Mouse (Mus musculus): ENCODE results near the gene A530084C06Rik.
A peak's percentile ranks its signal among the peaks of the same experiment; 100 is the strongest.

The A530084C06Rik gene

DNA sequence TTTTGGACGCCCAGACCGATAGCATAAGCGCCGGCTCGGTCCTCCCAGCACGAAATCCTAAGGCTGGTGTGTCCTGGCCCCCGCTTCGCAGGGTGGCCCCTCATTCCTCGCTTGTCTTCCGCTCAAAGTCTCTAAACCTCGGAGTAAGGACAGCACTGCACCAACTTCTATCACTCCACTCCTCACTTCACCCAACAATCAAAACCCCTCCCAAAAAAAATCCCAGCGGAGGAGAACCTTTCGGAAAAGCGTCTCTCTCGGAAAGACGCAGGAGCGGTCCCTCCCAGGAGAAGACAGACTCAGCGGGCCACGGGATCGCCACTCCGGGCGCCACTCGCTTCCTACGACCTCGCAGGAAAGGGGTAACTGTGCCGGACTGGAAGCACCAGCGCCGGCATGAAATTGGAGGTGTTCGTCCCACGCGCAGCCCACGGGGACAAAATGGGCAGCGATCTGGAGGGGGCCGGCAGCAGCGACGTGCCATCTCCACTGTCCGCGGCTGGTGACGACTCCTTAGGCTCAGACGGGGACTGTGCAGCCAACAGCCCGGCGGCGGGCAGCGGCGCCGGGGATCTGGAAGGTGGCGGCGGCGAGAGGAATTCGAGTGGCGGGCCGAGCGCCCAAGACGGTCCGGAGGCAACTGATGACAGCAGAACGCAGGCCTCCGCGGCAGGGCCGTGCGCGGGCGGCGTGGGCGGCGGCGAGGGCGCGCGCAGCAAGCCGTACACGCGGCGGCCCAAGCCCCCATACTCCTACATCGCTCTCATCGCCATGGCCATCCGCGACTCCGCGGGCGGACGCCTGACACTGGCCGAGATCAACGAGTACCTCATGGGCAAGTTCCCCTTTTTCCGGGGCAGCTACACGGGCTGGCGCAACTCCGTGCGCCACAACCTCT lies at the start of gene A530084C06Rik:
Gene A530084C06Rik (minus strand): TSS at position 813 of the 898 bp plus-strand sequence.
- peak; percentile 31 for DNase-seq (ENCODE audit: low spot score)

DNA sequence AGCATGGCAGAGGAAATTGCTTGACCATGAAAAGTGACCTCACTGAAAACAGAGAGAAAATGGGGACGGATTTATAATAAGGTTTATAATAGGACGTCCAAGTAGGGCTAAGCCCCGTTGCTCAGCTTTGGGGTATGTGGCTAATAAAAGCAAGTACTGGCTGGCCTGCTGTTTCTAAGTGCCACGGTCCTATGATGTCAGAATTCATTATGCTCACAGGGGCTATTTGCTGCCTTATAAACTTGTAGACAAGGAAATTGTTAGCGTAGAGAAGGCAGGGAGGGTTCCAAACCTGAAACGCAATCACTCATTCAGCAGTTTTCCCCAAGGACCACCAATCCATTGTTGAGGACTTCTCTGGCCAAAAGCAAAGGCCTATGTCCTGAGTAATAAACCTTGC lies 44.8 kb upstream of the A530084C06Rik start:
- DNase-seq (ENCODE audit: low spot score): no peak

DNA sequence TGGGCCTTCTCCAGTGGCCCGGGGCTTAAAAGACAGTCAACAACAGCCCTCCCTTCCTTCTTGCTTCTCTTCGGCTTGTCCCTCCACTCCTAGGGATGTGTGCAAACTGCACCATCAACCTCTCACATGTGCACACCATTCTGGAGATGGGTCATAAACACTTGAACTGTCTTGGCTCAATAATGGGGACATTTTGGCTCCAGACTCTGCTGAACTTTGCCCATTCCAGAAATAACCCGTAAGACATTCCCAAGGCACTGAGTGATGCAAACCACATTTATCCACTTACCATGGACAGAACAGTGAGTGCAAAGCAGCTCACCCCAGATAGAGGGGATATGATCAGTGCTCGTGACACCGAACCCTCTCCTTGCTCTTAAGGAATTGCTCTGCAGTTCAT lies 40.4 kb upstream of the A530084C06Rik start:
- peak; percentile 1 for DNase-seq (ENCODE audit: low spot score)

DNA sequence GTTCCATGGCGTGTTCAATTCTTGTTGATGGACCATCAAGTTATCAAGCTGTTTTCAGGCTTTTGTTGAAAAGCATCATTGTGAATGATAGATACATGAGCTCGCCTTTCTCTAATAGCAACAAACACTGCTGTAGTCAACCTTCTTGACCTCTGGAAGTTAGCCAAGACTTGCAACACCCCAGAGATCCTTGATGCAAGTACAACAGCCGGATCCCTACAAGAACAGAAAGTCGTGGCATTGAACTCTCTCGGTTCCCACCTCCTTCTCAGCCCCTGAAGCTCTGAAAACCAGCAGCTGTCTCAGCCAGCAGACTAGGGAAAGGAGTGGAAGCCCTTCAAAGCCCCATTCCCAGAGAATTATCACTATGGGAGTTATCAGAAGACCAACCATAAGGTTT lies 28.2 kb upstream of the A530084C06Rik start:
- DNase-seq (ENCODE audit: low spot score): no peak

DNA sequence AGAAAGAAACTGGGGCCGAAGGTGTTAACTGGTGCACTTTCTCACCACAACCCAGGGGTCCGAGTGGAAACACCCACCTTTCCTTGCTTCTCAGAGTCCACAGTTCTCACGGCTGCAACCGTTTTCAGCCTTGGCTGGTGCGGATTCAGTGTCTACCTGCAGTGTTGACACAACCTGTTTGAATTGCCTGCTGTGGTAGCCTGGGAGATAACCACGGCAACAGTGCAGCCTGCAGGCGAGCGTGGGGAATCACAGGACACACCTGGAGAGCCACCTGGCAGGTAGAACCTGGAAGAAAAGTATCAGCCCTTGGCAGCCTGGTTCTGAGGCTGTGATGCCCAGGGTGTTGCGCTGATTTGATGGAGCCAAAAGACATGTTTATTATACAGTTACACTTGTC lies 20.7 kb upstream of the A530084C06Rik start:
- DNase-seq (ENCODE audit: low spot score): no peak

DNA sequence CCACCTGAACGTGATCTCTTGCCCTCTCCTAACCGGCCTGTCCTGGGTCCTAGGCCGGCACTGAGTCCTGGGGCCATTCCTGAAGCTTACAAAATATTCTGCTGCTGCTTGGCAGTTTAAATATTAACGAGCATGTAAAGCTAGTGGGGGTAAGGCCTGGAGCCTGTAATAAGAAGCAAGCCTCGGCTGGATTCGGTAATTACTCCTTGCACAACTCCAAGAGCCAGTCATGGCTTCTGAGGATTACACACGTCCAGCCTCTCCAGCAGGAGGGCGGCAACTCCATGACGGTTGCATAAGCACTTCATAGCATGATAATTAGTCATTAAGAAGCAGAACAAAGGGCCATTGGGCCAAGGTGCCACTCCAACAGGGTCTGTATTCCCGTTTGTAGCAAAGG lies 19.3 kb upstream of the A530084C06Rik start:
- DNase-seq (ENCODE audit: low spot score): no peak

DNA sequence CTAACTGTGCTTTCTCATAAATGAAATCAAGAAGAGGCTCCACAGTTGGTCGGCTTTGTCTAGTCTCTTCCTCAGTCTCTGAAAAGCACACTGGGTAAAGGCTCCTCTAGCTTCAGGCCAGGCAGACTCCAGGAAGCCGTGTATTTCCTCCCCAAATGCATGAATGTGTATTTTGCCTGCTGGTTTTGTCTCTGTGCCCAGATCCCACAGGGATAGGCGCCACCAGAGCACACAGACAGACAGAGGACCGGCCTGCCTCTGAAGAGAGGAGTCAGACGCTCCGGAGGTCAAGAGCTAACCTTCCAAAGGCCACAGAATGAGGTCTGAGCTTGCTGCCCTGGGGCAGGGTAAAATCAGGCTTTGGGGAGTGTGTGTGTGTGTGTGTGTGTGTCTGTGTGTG lies 18.4 kb upstream of the A530084C06Rik start:
- DNase-seq (ENCODE audit: low spot score): peak; percentile 47

DNA sequence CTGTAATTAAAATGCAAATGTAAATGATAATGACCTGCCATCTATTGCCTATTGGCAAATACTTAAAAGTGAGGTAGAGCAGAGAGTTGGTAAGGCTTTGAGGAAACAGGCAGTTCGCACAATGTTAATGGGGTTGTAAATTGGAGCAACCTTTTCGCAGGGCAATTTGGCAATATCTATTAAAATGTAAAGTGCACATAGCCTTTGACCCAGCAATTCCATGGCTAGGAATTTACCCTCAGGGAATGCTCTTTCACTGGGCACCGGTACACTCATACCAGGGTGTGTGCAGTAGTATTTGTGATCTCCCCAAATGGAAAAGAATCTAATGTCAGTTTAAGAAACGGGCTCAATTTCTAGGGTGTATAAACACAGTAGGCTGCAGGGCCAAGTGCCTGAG lies 17.6 kb upstream of the A530084C06Rik start:
- DNase-seq (ENCODE audit: low spot score): no peak

DNA sequence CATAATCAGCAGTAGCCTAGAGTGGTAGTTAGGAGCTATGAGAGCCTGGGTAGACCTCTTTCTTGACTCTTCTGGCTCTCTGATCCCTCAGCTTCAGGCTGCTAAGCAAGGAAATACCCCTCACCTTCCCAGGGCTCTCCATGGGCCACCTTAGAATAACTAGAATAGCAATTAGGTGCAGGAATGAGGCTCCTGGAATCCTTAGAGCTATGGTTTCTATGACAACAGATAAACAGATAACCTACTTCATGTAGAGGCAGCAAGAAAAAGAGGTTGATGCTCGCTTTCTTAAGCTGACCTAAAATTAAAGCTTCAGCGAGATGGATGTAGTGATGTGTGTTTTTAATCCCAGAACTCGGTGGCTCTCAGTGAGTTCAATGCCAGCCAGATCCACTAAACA lies 15.5 kb upstream of the A530084C06Rik start:
- no peak for DNase-seq (ENCODE audit: low spot score)

DNA sequence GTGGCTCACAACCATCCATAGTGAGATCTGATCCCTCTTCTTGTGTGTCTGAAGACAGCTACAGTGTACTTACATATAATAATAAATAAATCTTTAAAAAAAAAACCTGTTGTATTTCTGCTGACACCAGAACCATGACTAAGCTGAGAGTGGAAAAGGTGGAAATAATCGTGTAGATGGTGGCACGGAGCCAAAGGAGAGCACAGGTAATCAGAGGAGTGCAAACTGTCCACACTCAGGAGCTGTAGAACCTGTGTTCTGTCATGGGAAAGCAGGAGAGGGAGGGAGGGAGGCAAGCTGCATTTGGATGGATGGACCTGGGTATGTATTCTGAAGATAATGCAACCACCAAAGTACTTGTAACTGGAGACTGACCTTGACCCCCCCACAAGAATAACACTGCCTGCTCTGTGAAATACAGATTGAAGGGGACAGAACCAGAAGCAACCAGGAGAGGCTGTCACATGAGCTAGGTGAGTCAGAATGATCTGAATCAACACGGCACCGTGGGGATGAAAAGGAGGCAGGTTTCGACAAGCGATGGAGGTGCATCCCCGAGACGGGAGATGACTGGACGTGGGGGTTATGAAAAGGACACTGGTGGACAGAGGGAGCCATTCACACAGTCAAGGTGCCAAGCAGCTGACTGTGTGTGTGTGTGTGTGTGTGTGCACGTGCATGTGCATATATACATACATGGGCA lies 13.8 kb upstream of the A530084C06Rik start:
- DNase-seq (ENCODE audit: low spot score): no peak

DNA sequence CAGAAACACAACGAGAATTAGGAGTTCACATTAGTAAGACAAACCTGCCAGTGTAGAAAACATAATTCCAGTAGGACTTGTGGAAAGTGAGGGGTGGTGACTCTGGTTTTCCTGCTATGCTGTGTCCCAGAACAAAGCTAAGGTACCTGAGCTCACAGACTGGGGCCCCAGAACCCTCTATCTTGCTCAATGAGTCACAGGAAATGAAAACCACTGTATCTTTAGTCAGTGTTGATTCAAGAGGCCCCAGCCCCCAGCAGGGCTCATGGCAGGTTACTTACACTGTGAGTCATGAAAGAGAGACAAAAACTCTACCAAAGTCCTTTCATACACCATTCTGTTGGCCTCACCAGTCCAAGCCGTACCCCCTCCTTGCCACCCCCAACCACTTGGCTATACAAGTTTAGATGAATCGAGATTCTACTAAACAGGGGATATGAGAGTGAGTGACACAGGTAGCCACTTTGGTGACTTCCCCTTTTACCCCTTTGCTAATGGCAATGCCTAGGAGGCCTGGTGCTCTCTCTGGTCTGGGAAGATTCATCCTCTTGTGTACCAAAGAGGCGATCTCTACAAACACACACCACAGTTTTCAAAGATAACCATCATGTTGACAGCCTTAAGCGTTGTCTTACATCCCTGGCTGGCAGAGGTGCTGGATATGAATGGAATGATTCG lies 8.6 kb upstream of the A530084C06Rik start:
- DNase-seq (ENCODE audit: low spot score): no peak

DNA sequence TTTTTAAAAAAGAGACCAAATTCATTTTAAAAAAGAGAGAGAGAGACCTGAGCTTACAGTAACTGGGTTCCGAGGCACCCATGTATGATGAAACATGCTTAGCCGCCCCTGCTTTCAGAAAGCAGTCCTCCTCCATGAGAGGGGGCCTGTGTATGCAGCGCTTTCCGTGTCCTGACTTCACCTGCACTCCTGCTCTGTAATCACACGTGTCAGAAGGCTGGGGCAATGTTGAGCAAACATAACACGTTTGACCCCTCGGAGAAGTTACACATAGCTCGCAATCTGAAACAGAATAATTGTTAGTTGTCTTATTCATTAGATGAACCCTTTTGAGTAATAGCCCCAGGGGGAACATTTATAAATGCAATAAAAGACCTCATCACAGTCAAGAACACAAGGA lies 8.0 kb upstream of the A530084C06Rik start:
- DNase-seq (ENCODE audit: low spot score): no peak

DNA sequence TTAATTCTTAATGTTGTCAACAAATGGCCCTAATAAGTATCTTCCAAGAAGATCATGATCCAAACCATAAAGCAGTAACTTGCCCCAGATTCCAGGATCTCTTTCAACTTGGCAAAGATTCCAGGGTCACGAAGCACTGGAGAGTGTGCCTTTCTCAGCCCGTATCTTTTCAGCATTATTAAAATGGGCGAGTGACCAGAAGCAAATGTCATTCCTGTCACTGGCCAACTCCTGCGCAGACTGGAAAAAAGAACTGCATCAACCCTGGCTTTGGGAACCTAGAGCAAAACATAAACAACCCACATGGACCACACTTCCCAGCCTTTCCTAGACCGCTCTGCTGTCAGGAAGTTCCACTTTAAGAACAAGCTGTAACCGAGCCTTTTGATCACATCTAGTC lies 5.3 kb upstream of the A530084C06Rik start:
- no peak for DNase-seq (ENCODE audit: low spot score)

DNA sequence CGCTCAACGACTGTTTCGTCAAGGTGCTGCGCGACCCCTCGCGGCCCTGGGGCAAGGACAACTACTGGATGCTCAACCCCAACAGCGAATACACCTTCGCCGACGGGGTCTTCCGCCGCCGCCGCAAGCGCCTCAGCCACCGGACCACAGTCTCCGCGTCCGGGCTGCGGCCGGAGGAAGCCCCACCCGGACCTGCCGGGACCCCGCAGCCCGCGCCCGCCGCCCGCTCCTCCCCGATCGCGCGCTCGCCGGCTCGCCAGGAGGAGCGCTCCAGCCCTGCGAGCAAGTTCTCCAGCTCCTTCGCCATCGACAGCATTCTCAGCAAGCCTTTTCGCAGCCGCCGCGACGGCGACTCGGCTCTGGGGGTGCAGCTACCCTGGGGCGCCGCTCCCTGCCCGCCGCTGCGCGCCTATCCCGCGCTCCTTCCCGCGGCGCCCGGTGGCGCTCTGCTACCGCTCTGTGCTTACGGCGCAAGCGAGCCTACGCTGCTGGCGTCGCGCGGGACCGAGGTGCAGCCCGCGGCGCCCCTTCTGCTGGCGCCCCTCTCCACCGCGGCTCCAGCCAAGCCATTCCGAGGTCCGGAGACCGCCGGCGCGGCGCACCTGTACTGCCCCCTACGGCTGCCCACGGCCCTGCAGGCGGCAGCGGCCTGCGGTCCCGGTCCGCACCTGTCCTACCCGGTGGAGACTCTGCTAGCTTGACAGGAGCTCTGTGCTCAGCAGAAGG lies 449 bp upstream of the A530084C06Rik start:
- DNase-seq (ENCODE audit: low spot score): peak; percentile 65

DNA sequence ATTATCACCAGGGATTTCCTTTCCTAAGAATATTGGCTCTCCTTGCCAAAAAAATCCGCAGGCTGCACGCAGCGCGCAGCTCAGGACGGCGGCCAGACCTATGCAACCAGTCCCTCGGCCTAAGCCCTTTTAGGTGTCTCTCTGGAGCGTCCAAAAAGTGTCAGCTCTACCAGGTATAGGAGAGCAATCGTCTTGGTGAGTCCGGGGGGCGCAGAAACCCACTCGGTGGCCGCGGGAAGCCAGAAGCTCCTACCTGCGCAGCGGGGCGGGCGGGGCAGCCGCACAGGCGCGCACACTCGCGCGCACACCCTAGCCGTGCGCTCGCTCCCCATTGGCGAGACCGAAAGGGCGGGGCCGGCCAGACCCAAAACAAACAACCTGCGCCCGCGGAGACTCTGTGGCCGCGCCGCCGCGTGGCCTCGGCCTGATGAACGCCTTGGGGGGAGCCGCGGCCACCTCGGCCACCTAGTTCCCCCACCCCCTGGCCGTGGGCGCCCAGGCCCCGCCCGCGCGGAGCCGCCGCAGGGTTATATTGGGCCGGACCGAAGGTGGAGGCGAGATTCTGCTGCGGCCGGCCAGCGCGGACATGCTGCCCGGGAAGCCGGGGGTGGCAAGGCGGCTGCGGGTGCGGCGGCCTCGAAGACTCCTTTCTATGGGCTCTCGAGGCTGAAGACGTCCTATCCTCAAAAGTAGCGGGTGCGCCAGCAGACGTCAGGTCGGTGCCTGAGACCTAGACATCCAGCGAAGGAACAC lies 1.2 kb downstream of the A530084C06Rik start:
- DNase-seq (ENCODE audit: low spot score): peak; percentile 64

DNA sequence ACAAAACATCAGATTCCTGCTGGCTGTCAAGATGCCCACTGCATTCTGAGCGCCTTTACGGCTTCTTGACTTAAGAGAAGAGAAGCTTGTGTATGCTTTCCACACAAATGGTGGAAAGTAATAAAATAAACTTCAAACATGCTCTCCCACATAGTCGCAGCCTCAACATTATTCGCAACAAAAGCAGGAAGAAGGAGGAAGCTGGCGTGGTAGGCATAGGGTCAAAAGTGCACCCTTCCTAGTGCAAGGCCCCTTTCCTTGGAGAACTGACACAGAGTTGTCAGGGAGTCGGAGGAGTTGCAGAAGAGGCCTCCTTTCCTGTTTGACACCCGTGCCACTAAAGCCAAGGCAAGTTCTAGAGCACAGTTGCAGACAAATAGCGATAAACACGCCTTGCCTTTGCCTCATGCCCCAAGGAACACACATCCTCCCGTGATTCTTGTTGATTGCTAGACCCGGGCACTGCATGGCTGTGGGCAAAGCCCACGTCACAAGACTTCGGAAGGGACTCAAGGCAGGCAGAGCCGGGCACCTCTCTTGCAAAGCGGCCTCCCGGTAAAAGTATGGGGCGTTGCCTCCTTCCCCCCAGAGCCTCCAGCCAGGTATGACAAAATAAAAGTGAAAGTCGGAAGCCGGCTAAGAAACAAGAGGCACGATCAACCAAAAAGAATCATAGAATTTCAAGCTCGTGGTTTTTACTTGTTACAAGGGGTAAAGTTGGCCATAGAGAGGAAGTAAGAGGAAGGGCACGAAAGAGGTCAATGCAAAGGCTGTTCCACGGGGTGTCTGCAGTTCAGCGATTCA lies 2.0 kb downstream of the A530084C06Rik start:
- DNase-seq (ENCODE audit: low spot score): no peak

DNA sequence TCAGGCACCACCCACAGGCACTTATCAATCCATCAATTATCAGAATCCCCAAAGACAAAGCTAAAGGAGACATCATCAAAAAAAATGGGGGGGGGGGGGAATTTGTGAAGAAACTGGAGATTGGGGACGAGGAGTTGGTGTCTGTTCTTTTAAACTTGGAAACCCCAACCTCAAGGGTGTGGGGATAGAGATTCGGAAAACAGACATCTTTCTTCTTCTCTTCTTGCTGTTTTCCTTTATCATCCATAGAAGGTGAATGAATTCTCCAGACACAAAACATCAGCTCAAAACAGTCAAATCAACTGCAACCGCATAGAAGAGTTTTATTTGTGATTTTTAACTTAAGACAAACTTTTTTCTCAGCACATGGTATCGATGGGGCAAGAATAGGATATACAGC lies 3.3 kb downstream of the A530084C06Rik start, which contains the start of gene Foxq1:
Gene Foxq1 (plus strand): TSS at position 301 of the 400 bp plus-strand sequence.
- DNase-seq (ENCODE audit: low spot score): no peak

DNA sequence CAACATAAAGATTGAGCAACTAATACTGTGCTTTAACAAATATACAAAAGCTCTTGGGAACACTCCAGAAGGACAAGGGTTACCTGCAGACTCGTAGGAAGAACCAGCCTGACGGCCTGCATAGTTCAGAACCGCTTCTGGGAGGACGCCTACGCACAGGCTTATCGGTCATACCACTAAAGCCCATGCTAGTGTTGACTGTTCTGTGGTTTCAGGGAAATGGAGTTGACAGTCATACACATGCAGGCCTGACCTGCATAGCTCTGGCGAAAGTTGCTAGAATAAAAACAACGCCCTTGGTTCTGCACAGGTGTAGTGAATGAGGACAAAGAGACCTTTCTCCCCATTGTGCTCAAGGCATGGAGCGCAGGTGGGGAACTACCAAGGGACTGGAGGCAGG lies 11.5 kb downstream of the A530084C06Rik start:
- DNase-seq (ENCODE audit: low spot score): no peak

DNA sequence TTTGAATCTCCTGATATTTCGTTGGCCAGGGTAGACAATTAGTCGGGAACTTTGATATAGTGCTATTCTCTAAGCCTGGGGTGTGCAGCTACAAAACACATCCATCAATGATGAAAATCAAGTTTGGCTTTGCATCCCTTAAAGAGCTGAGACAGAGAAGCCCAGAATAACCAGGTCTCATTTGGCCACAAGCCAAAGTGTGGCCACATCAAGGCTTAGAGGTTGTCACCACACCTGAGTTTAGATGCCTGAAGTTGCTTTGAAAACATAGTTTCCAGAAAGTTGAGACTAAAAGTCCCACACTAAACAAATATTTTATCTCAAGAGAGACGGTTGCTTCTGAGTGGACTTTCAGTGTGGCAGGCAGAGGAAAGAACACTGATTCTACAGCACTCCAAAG lies 11.9 kb downstream of the A530084C06Rik start:
- no peak for DNase-seq (ENCODE audit: low spot score)

DNA sequence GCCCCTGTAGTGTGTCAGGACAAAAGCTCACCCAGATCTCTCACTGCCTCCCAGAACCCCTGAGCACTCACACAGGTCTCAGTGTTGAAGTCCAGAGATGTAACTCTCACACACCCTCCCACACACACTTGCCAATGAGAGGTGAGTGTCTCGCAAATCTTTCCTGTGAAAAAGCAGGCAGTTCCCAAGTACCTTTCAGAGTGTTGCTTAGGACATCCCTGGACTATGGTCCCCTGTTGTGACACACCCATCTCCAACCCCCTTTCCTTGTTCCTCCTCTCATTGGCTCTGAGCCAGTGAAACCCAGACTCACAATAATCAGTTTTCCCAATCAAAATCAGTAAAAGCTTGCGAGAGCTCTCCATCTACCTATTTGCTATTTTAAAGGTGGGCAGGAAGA lies 12.3 kb downstream of the A530084C06Rik start:
- DNase-seq (ENCODE audit: low spot score): no peak
